Mouse (Mus musculus) urinary bladder, postnatal 4 days (tissue): Measurements from ENCODE around the gene Rere.

ENCODE experiments used
- DNase-seq, 2 experiments: peaks; one replicate each; pipeline ENCODE4 v3.0.0; 2021 to 2022; ENCODE audit warnings: low spot score in 2 of 2

Rere gene

GRCm38 (mm10) chr4:150426880-150427476 lies 145.5 kb downstream of the Rere start:
- no peak for DNase-seq

DNA sequence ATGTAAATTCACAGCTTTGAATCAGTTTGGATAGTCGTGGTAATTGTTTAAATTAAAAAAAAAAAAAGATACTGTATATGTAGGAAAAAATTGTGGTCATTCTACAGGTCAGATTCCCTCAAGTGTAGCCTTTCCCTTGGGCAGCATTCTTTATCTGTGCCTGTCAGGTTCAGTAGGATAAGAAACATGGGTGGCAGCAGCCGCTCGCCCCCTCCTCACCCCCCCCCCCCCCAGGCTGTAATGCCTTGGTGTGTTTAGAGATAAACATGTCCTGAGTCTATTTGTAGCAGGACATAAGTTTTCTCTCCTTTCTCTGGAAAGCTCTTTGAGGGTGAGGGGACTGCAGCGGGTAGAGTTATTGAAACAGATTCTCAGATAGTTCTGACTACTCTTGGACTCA lies 147.3 kb downstream of the Rere start:
- no peak for DNase-seq

GRCm38 (mm10) chr4:150433827-150434574 lies 152.6 kb downstream of the Rere start:
- no peak for DNase-seq

DNA sequence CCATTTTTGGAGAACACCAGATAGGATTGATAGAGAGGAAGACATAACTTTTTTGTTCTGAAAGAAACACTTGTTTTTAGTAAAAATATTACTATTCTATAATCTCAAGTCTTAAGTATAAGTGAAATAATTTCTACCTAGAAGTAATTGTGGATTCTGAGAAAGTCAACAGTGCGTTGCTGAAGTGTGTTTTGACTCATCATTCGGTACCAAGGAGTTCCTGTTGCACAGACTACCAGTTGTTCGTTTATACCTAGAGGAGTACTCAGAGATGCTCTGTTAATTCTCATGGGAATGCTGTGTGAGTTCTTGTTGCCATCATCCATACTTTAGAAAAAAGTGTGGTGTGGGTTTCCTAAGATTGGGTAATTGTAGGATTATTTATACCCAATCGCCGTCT lies 154.1 kb downstream of the Rere start:
- no peak for DNase-seq

DNA sequence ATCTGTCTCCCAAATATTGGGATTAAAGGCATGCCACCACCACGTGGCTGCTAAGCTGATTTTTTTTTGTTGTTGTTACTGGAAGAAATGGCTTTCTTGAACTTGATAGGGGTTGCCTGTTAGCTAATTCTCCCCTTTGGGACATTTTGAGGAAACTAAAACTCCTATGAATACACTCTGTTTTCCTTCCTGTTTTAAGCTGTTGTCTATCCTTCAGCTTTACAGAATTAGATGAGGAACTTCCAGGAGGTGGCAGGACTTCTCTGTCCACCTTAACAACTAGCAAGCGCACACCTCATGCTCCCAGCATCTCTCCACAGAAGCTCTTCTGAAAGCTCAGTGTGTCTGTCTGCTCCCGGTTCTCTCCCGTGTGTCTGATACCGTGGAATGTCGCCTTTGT lies 157.2 kb downstream of the Rere start:
- DNase-seq, result no peak

GRCm38 (mm10) chr4:150441931-150442330 lies 160.5 kb downstream of the Rere start:
- no peak for DNase-seq

DNA sequence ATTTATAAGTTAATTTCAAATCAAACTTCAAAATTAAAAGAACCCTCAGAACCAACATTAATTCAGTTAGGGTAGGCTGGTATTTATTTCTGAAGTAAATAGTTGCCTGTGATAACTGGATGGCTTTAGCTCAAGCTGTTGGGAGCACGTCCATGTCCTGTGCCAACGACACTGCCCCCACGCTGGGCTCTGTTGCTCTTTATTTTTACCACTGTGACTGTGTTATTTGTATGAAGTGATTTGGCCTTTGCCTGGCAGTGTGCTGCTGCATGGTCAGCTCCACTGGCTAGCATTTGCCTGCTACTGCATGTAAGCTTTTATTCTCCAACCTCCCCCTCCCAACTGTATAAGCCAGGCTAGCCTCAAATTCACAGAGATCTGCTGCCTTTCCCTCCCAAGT lies 162.6 kb downstream of the Rere start:
- DNase-seq, result no peak

DNA sequence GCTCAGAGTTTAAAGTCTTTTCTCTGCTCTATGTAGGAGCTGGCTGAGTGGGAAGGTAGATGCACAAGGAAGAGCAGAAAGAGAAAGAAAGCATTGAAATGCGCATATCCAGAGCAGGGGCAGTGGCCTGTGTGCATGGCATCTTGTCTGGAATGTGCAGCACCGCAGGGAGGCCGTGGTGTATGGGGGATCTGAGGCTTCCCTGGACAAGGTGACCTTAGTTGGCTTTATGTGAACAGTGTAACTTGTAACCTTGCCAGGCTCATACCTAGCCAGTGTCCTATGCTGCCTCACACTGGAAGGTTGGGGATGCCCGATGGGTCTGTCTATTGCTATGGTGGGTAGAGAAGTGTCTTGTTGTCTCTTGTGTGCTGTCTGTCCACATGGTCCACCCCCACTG lies 165.2 kb downstream of the Rere start:
- DNase-seq, result no peak

- no peak for DNase-seq
These were observed 166.1 kb downstream of the Rere start for GRCm38 (mm10) chr4:150447517-150447916.

DNA sequence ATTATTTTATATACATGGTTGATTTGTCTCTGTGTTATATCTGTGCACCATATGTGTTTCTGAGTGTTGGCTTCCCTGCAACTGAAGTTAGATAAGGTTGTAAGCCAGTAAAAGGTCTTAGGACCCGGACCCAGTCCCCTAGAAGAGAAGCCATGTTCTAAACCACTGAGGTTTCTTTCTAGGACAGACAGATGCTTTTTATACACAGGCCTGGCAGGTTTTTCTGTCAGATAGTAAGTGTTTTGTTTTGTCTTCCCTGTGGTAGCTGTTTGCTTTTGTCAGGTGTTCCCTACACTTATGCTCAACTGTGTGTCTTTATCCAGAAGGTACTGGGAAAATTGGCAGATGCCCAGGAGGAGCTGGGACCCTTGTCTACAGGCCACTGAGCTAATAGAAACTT lies 167.0 kb downstream of the Rere start:
- DNase-seq, result no peak

DNA sequence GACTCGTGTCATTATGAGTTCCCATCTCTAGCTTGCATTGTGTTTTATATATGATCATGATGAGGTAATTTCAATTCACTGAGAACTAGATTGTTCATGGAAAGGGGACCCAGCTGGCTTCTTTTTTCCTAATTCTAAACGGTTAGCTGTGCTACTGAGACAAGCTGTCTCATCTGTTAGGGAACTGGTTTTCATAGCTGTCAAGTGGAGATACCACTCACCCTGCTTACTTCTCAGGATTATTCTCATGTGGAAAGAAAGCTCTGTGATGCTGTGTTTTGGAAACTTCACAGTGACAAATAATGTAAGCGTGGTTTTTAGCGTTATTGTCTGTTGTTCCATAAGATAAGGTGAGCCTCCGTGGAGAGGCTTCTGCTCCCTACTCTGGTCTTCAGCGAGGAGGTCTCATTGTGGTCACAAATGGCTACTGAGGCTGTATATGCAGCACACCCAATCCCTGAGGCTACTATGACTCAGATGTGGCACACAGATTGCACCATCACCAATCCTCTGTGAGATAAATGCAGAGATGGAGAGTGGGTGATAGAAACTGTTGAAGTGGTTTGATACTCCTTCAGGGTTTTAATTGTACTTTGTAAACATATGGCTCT lies 168.7 kb downstream of the Rere start:
- DNase-seq, result no peak

DNA sequence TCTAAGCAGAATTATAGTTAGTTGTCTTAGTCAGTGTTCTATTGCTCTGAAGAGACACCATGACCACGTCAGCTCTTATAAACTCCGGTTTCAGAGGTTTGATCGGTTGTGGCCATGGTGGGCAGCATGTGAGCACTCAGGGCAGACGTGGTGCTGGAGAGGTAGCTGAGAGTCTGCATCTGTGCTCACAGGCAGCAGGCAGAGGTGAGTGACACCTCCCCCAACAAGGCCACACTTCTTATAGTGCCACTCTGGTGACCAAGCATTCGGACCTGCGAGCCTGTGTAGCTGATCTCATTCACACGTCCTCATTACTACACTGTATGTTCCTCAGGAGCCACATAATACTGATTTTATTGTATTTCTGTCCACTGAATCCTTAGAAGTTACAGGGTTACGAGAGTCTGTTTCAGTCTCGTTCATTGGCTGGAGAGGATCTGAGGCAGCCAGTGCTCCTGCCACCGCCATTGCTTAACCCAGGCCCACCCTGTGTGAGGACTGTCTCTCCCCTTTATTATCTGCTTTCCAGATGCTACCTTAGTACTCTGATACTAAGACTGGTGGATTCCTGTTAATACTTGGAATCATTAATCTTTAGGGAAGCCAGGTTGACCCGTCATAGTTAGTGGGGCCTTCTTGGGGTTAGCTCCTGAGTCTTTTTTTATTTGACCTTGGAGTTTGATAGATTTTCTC lies 170.9 kb downstream of the Rere start:
- DNase-seq, result no peak

DNA sequence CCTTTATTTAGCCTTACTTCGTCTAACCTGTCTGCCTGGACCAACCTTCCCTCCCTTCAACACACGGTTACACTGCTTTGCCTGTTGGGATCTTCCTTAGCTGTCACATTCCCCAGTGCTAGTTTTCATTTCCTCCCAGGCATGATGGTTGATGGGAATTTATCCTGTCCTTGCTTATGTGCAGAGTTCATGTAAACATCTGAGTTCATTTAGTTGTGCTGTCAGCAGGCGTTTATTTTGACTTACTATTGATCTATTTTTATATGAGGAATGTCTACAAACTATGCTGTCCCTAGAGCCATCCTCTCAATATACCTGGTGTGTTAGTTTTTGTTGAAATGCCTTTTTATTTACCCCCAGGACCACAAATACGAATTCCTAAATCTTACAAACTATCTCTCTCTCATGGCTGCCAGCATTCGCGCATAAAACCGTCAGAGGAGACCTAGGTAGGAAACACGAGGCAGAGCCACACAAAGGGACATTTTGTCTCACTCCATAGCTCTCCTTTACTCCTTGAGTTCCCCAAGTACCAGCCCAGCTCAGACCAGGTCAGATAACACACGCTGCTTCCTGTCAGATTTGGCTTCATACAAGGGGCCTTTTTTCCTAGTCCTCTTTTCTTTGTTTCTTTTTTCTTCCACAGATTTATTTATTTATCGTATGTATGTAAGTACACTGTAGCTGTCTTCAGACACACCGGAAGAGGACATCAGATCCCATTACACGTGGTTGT lies 173.3 kb downstream of the Rere start:
- no peak for DNase-seq

DNA sequence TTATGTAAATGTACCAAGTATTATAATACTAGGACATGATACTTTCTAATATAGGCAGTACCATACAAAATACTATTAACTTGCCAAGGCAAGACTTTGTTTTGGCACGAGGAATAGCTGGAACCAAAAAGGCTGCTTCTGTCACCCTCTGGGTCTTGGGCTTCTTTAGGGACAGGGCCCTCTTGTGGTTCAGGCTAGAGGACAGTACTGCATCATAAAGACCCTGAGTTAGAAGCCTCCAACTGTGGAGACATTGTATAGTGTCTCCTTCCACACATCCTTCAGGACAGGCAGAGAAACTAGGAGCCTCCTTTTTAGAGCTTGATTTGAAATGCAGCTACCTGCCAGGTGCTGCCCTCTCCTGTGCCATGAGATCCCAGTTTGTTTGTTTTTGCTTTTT lies 174.3 kb downstream of the Rere start:
- DNase-seq, result no peak

DNA sequence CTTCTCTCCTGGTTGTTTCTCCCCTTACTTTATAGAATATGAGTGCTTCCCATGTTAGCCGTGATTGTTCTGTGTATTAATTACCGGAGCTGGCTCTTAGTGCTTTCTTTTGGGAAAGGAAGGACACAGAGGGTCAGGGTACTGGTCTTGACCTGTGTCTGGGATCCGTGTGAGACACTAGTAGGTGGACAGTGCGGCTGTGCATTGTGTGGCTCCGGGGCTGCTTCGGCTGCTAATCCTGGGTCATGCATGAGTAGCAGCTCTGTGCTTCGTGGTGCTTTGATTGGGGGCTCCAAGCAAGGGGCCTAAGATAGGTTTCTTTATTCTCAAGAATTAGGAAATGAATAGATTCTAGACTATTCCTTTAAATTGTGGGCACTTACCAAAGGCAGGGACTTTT lies 175.0 kb downstream of the Rere start:
- DNase-seq, result no peak

DNA sequence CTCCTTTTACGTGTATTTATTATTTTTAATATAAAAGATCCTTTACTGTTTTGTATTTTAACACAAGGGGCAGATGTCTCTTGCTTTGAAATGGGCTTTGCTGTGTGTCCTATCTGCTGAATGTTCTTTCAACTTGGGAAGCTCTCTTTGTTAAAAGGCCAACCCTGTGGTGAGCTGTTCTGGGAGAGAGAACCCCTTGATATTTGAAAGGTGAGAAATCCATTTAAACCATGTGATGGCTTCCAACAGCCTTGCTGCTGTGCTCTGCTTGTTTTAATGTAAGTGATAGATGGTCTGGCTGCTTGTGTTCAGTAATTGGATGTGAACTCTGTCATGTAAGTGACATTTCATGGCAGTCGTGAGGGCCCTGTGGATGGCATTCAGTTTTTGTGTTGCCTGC lies 175.4 kb downstream of the Rere start:
- DNase-seq, result no peak

DNA sequence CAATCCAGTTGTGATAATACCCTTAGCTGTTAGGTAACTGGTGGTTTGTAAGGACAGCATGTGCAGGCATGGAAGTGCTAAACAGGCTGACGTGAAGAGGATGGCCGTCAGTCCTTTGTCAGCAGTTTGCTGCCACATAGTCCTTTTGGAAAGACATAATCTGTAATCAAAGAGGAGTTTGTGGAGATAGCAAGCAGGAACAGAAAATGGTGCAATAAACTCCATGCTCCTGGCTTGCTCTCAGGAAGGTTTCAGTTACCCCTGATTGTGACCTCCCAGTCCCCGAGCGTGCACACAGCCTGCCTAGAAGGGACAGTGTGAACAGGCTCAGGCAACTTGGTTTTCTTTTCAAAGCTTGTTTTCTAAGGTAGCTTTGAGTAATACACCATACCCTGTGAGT lies 175.9 kb downstream of the Rere start:
- no peak for DNase-seq

DNA sequence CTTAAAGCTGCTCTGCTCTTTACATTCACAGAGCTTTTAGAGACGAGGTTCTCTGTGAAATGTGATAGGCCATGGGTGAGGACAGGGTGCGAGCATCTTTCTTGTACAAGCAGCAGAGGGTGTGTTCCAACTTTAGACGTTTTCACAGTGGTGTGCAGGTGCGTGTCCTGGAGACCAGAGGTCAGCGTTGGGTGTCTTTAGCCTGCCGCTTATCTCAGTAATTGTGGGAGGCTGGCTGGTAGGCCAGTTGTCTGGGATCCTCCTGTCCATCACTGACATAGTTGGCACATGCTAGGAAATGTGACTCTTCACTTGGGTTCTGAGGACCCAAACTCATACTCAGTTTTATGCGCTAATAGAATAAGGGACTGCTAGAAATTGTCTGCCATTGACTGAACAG lies 176.3 kb downstream of the Rere start:
- DNase-seq, result no peak

- DNase-seq, result no peak
These were observed 177.8 kb downstream of the Rere start for GRCm38 (mm10) chr4:150459022-150459794.

DNA sequence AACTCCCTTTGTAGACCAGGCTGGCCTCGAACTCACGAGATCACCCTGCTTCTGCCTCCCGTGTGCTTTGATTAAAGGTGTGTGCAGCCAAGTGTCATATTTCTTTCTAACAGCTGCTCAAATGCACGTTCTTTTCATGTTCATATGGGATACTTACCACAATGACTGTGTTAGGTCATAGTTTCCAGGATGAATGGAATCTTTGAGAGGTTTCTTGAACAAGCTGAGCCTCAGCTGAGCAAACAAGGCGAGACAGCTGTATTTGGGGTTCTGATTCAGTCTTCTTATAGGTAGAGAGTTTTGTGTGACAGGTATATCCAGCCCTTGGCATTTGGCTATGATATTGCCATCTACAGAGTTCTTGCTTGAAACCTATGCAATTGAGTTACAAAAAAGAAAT lies 179.0 kb downstream of the Rere start:
- DNase-seq, result no peak

DNA sequence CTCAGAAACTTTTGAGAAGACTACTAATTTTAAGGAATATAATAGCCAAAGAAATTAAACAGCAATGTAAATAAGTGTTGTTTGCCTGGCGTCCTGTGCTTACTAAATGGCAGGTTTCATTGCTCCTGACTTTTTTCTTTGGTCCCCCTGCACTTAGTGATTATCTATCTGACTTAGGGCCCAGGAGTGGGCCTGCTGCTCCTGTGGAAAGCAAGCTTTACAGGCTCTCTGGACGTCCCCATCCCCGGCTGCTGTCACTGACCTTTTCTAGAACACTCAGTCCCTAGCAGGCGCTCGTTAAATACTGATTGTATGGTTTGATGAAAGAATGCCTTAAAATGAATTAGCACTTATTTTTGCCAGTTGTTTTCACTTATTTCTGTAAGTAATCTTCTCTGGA lies 179.6 kb downstream of the Rere start:
- no peak for DNase-seq
